Mouse (Mus musculus) layer of hippocampus, adult 2 months (tissue): ENCODE data around the gene R3hdm4. TPM values are rescaled to one million over a fixed set of nuclear protein-coding genes. Genes with fewer than 3 reads are reported as not detected.
"Not testable (repeated sequence)": the region's sequence is repeated elsewhere in the genome, so short reads cannot be mapped to it uniquely, and the experiment has no call there.

Source experiments
- DNase-seq, 2 experiments: peaks; one replicate each; pipeline ENCODE4 v3.0.0; 2022; ENCODE audit warnings: low spot score in 2 of 2
- H3K27ac ChIP-seq: fragments of 200-600 bp; 2 replicates; pipeline ENCODE4 v1.8.1; 2022
- H3K4me3 ChIP-seq: fragments of 200-600 bp; 2 replicates; pipeline ENCODE4 v1.8.1; 2022; ENCODE audit warnings: mild to moderate bottlenecking
- CTCF ChIP-seq: fragments of 200-600 bp; conservative IDR thresholded peaks from 2 replicates; pipeline ENCODE4 v1.8.1; 2022; ENCODE audit warnings: antibody characterized with exemption, mild to moderate bottlenecking, moderate library complexity
- long read RNA-seq, 2 experiments: library from polyadenylated mRNA; stranded (forward); transcript quantifications; one replicate each; pipeline ENCODE4 v2.0.0; 2021; ENCODE audit warnings: borderline mapping rate in 2 of 2
- total RNA-seq, 2 experiments: library from RNA; stranded (reverse); gene quantifications; 2 replicates each; pipeline ENCODE4 v1.2.3; 2021

The R3hdm4 gene
- total RNA-seq = 100 to 1,000 TPM; 365 to 385 TPM
- long read RNA-seq, experiment 1, transcript R3hdm4-201 (8 exons, 1,898 nt) = major isoform, 182 of 230 reads
- long read RNA-seq, experiment 1, partial matches to known transcripts = 17 of 230 reads
- long read RNA-seq, experiment 1, other reads (novel, unspliced or antisense) = 31 of 230 reads
- long read RNA-seq, experiment 2, transcript R3hdm4-201 (8 exons, 1,898 nt) = major isoform, 290 of 362 reads
- long read RNA-seq, experiment 2, partial matches to known transcripts = 22 of 362 reads
- long read RNA-seq, experiment 2, other reads (novel, unspliced or antisense) = 49 of 362 reads

DNA sequence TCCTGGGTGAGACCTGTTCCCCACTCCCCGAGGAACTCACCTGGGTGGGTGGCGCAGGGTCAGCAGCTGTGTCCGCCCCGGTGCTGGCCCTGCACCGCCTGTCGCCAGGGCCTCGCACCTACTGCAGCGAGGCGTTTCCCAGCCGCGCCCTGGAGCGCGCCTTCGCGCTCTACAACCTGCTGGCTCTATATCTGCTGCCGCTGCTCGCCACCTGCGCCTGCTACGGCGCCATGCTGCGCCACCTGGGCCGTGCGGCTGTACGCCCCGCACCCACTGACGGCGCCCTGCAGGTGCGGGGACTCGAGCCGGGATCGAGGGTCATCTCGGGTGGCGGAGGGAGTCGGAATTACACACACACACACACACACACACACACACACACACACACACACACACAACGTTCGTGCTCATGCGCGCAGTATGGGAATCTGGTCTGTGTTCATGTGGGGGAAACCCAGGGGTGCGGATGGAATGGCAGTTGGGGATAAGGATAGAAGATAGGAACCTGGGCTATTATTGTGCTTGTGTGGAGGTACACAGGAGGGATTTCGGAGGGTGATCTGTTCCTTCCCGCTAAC lies at the start of gene R3hdm4:
Gene R3hdm4, minus strand, starts transcription at position 251 of the 578 bp plus-strand sequence.
- Histone ChIP-seq H3K27ac (no peak within 1 kb of the TSS), H3K4me3 (peak within 1 kb of the TSS; percentile 42)
- no peak for TF ChIP-seq CTCF
- DNase-seq = no peak

DNA sequence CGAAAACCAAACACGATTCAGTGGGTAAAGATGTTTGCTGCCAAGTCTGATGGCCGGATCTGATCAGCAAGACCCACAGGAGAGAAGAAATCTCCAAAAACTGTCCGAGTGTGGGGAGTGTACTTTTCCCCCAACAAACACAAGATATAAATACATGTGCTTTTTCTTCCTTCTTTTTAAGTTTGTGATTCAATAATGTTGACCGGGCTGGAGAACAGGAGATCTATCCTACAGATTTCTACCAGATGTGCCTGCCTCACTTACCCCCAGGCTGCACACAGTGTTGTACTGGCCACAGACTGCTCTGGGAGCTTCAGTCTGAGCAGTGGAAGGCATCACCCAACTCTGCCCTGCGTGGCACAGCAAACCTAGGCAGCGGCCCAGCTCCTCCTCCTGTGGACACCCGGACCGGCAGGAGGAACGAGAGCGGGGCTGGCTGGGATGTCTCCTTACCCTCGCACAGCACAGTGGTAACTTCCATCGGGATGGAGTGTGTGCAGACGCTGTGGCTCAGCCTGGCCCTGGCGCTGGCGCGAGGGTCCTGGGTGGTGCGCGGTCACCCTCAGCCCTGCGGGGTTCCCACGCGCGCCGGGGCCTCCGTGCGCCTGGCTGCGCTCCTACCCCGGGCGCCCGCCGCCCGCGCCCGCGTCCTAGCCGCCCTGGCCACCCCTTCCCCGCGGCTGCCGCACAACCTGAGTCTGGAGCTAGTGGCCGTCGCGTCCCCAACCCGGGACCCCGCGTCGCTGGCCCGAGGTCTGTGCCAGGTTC lies 49.6 kb upstream of the R3hdm4 start, which contains the start of gene Grin3b:
Gene Grin3b, plus strand, starts transcription at position 301 of the 768 bp plus-strand sequence.
- Histone ChIP-seq H3K27ac (no peak within 1 kb of the TSS), H3K4me3 (peak within 1 kb of the TSS; percentile 24; the same call in 1 of the 2 replicates)
- no peak for DNase-seq
- no peak for TF ChIP-seq CTCF

DNA sequence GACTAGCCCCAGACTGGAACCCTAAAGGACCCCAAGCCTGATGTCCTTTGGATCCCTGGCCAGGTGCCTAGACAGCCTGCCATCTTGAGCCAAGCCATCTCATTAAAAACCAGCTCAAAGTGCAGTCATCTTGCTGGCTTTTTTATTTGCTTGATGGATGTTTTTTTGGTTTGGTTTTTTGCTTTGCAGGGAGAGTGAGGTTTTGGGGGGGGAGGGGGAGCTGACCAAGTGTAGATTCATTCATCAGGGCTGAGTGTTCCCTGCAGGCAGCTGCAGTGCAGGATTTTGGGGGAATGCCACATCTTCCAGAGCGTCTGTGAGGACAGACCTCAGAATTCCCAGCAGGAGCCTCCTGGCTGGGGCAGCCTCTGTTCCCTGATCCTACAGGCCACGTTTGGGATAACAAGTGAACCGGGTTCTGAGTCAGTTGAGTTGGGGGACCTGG lies 48.1 kb upstream of the R3hdm4 start:
- TF ChIP-seq CTCF = peak; percentile 50
- Histone ChIP-seq H3K4me3 (no peak overlapping the region), H3K27ac (no peak overlapping the region)
- DNase-seq = no peak

DNA sequence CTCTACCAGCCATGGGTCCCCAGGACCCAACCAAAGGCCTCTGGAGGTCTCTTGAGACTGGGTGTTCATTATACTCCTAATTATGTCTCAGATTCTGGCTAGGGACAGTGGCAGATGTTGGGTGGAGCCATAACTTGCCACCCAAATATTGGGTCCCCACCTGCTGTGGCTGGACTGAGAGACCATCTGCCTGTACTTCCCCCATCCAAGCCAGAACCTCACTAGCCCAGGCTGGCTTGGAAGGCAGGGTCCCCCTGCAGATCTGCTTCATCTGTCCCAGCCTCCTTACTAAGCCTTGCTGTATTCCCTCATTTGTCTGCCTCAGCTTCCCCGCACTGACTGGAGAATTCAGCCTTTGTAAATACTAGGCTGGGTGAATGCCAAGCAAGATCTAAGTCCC lies 47.2 kb upstream of the R3hdm4 start:
- Histone ChIP-seq H3K27ac (no peak overlapping the region), H3K4me3 (no peak overlapping the region)
- no peak for DNase-seq
- no peak for TF ChIP-seq CTCF

DNA sequence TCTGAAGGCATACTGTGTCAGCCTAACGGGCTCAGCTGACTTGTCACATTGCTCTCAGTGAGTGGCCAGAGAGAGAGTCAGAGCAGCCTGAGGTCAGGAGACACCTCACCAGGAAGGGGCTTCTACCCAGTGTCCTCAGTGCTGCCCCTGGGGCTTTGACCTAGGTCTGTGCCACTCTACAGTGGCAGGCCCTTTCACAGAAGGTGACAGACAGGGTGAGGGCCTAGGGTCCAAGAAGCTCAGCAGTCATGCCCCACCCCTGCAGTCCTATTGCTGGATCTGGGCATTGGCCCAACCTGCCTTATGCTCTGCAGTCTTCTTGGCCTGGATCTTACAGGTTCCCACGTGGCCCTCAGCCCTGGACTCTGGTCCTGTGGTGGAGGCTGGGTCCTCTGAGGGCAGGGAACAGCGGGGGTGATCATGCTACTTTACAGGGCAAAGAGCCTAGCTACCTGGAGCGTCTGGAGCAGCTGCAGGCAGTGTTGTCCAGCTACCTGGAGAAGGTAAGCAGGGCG lies 45.9 kb upstream of the R3hdm4 start:
- TF ChIP-seq CTCF = no peak
- DNase-seq = no peak
- no peak overlapping the region for H3K27ac ChIP-seq
- no peak overlapping the region for H3K4me3 ChIP-seq

DNA sequence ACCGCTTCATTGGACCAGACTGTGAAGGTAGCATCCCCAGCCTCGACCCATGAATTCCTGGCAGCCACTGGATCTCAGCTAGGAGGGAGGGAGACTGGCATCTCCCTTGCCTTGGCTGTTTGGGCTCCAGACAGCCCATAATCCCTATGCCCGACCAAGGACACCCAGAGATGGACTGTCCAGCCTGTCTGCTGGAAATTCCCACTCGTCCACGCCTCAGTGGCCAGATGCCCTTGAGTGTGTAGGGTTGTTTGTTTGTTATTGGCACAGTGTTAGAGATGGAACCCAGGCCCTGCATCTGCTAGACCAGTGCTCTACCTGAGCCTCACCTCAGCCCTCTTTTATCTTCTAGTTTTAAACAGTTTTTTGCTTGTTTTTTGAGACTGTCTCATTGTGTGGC lies 44.3 kb upstream of the R3hdm4 start:
- no peak for DNase-seq
- no peak for TF ChIP-seq CTCF
- Histone ChIP-seq H3K4me3 (no peak overlapping the region), H3K27ac (no peak overlapping the region)

DNA sequence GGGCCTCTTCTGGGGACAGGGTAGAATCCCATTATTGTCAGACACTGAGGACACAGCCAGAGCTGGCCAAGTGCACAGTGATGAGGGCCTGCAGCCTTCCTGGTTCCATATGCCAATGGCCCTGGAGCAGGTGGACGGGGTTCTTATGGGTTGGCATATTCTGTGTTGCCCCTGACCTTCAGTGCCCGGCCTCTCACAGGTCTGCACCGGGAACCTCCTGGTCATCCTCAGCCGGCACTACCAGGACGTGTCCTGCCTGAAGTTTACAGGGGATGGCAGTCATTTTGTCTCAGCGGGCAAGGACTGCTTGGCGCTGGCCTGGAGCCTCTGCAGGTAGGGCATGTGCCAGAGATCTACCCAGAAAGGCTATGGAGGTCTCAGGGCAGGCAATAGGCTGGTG lies 43.7 kb upstream of the R3hdm4 start:
- no peak for DNase-seq
- H3K27ac ChIP-seq = no peak overlapping the region

DNA sequence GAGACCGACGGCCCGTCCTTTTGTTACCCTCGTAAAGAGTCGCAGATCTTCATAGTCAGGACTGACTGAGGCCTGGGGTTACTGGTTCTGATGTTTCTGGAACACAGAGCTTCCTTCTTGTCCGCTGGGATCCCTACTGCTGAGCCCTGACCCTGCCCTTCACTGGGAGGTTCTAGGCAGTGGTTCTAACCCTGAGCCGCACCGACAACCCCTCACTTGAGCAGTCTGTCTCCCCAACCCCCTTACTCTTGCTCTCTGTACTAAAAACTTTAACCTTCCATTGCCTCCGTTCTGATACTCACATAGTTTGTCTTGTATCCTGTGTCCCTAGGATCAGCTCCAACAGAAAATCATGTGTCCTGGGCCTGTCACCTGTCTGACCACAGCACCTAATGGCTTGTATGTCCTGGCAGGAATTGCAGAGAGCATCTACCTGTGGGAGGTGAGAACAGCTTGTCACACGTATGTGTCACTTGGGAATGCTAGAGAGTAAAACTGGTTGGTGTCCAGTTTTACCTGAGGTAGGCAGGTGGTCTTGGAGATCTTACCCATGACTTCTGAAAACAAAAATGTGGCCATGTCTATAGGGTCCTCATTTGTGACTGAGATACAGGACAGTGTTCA lies 39.8 kb upstream of the R3hdm4 start:
- TF ChIP-seq CTCF = no peak
- peak overlapping the region; percentile 89 for H3K27ac ChIP-seq
- DNase-seq = no peak
- peak overlapping the region; percentile 99 for H3K4me3 ChIP-seq

More for the DNA sequence above, 43.7 kb upstream of the R3hdm4 start:
- H3K4me3 ChIP-seq = no peak overlapping the region
- no peak for TF ChIP-seq CTCF

DNA sequence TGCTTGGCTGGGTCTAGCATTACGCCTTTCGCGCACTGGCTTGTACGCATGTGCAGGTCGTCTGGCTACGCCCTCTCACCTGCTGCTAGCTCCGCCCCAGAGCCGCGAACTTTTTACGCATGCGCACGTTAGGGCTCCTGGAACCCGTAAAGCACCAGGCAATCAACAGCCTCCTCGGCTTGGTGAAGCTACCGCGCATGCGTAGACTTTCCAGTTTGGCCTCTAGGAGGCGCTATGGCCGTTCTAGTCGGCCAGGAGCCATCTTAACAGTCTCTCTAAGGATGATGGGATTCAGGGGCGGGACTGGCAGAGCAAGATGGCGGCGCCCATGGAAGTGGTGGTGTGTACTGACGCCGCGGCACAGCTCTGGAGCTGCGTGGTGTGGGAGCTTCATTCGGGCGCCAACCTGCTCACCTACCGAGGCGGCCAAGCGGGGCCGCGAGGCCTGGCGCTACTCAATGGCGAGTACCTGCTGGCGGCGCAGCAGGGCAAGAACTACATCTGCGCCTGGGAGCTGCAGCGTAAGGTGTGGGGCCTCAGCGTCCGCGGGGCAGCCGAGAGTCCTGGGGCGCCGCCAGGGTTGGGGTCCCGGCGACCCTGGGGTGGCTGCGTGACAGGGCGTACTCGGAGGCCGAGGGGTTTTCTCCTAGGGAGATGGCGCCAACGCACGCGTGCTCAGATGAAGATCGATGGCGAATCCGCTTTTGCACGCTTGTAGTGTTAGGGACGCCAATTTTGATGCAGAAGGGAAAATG lies 39.0 kb upstream of the R3hdm4 start, which contains the start of gene Wdr18:
Gene Wdr18, plus strand, starts transcription at position 306 of the 755 bp plus-strand sequence.
- H3K27ac ChIP-seq = peak within 1 kb of the TSS; percentile 89
- H3K4me3 ChIP-seq = peak within 1 kb of the TSS; percentile 99
- peak; percentile 93 for TF ChIP-seq CTCF
- DNase-seq = peak; percentile 100

DNA sequence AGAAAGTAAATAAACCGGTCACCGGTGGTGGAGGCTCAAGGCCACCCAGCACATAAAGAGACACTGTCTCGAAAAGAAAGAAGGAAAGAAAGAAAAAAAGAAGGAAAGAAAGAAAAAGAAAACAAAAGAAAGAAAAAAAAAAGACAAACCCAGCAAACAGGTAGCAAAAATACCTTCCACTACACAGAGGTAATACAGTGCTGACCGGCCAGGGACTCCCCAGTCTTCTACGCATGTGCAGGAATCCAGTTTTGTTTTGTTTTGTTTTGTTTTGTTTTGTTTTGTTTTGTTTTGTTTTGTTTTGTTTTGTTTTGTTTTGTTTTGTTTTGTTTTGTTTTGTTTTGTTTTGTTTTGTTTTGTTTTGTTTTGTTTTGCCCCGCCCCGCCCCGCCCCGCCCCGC lies 38.4 kb upstream of the R3hdm4 start:
- DNase-seq, H3K27ac ChIP-seq: not testable (repeated sequence)
- peak overlapping the region; percentile 3; the same call in 1 of the 2 replicates for H3K4me3 ChIP-seq

DNA sequence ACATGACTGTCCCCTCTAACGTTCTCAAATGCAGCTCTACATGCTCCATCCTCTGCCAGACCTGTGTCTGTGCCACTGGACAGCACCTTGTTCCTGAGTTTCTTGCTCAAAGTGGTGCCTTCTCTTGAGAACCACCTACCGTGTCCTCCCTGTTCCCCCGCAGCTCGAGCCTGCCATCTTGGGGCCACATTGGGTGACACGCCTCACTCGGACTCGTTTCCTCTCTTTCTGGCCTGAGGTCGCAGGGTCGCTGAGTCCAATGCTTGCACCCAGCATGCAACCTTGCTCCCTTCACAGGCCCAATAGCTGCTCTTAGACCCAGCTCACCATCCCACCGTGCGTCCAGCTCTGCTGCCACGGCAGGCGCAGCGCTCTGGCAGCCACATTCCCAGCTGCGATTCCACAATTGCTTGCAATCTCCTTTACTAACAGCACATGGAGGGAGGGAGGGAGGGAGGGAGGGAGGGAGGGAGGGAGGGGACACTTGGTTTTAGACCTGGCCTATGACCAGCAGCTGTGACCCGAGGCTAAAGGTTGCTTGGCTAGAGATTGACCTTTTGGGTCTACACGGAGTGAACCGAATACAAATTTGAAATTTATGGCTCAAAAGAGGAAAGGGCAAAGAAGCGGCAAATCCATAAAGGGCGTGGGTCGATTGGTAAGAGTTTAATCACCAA lies 37.3 kb upstream of the R3hdm4 start:
- peak; percentile 61 to 76 for DNase-seq
- peak; percentile 96 for TF ChIP-seq CTCF
- H3K4me3 ChIP-seq = no peak overlapping the region
- no peak overlapping the region for H3K27ac ChIP-seq
